In the genomic region with DNA sequence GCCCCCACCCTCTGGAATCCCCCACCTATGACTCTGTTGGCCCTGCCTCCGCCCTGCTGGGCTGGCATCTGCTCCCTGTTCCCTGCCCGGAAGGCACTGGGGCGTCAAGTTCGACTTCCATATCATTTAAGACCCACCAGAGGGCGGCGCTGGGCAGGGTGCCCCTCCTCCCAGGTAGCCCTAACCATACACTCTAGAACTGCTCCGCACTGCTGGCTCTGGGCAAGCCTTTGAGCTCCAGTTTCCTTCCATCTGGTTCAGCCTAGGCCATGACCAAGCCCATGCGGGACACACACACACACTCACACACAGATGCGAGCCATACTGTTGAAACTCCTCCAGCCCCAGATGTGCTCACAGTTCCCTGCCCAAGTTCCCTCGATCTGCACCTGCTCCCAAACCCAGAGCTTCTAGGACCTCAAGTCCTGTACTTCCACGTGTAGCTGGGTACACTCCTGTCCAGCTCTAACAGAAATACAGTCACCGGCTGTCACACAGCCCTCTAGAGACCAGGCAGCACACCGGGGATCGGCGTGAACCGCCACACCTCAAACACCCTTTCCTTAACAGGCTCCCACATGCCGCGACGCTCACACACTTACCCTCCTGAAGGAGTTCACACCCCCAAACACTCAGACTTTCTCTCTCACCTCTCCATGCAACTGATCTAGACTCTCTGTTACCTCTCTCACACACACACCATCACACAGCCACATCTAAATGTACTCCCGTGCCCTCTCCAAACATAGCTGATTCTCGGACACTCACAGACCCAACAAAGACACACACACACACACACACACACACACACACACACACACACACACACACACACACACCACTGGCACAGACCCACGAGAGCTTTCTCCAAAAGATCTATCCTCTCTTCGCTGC, we compare ENCODE assay signal across 8 mouse cellular contexts. TPM values are rescaled to one million over a fixed set of nuclear protein-coding genes. Genes with fewer than 3 reads are reported as not detected.
DNase-seq lines count a peak whose midpoint lies in the region; ATAC-seq lines count a peak whose summit lies in the region.
"Had no signal": no experiment of that assay in that cellular context is flagged by ENCODE, and none has a peak within 500 bp of the region (broad histone marks: within the 10 kb centered on the region; RNA-seq: fewer than 3 reads in every experiment).

No protein-coding gene starts in this region.

- H3K27me3 ChIP-seq in embryonic facial prominence, embryonic 13.5 days: peaks cover 94% of the 10 kb centered on the region
- H3K27me3 ChIP-seq in limb, embryonic 11.5 days (ENCODE audit: control insufficient read depth, insufficient read depth, low read length): peaks cover 78% of the 10 kb centered on the region
- H3K27me3 ChIP-seq in stomach, embryonic 15.5 days (replicated peaks): peaks cover 78% of the 10 kb centered on the region

- H3K4me2 ChIP-seq in embryonic facial prominence, embryonic 13.5 days: peak overlapping the region; percentile 64
- H3K4me2 ChIP-seq in limb, embryonic 11.5 days (ENCODE audit: low read depth, severe bottlenecking): peak overlapping the region; percentile 50; the same call in 1 of the 2 replicates
- peak overlapping the region; percentile 51 for H3K4me2 ChIP-seq in stomach, embryonic 15.5 days

- H3K4me3 ChIP-seq in embryonic facial prominence, embryonic 13.5 days: peak overlapping the region; percentile 37
- peak overlapping the region; percentile 15; the same call in 1 of the 2 replicates for H3K4me3 ChIP-seq in limb, embryonic 11.5 days (ENCODE audit: low read depth, low read length)
- no peak overlapping the region for H3K4me3 ChIP-seq in stomach, embryonic 15.5 days (replicated peaks)

- H3K36me3 ChIP-seq in embryonic facial prominence, embryonic 13.5 days: no peaks in the 10 kb centered on the region
- H3K36me3 ChIP-seq in limb, embryonic 11.5 days (ENCODE audit: control insufficient read depth, insufficient read depth, low read length): no peaks in the 10 kb centered on the region
- no peaks in the 10 kb centered on the region for H3K36me3 ChIP-seq in stomach, embryonic 15.5 days

- no peak overlapping the region for H3K9ac ChIP-seq in embryonic facial prominence, embryonic 13.5 days
- H3K9ac ChIP-seq in limb, embryonic 11.5 days (ENCODE audit: low read length): no peak overlapping the region
- H3K9ac ChIP-seq in stomach, embryonic 15.5 days: no peak overlapping the region

- no peak for ATAC-seq in embryonic facial prominence, embryonic 13.5 days (ENCODE audit: insufficient number of reproducible peaks, insufficient read depth, low FRiP score, low TSS enrichment, low read depth)
- ATAC-seq in limb, embryonic 11.5 days (ENCODE audit: insufficient number of reproducible peaks, low FRiP score, low TSS enrichment, low read depth): no peak
- ATAC-seq in stomach, embryonic 15.5 days (ENCODE audit: insufficient read depth, low FRiP score, low read depth): no peak

- H3K4me1 ChIP-seq in embryonic facial prominence, embryonic 13.5 days: peaks cover 28% of the 10 kb centered on the region
- H3K4me1 ChIP-seq in limb, embryonic 11.5 days (ENCODE audit: control insufficient read depth, insufficient read depth, low read length): peaks cover 6% of the 10 kb centered on the region; the same call in 1 of the 2 replicates
- peaks cover 6% of the 10 kb centered on the region for H3K4me1 ChIP-seq in stomach, embryonic 15.5 days

- no peaks in the 10 kb centered on the region for H3K9me3 ChIP-seq in embryonic facial prominence, embryonic 13.5 days
- no peaks in the 10 kb centered on the region for H3K9me3 ChIP-seq in limb, embryonic 11.5 days (ENCODE audit: control insufficient read depth, low read length)
- H3K9me3 ChIP-seq in stomach, embryonic 15.5 days: no peaks in the 10 kb centered on the region

- peak; percentile 42 for DNase-seq in thymus, postnatal 4 days
- DNase-seq in thymus, postnatal 25 days: no peak
- peak; percentile 42 for DNase-seq in limb, embryonic 11.5 days (ENCODE audit: low spot score)
- DNase-seq in thymus, postnatal 0 days (ENCODE audit: low spot score): no peak
- DNase-seq in lung, adult 18-20 months: no peak

- H3K27ac ChIP-seq in embryonic facial prominence, embryonic 13.5 days: no peak overlapping the region
- no peak overlapping the region for H3K27ac ChIP-seq in limb, embryonic 11.5 days (replicated peaks; ENCODE audit: low read depth, low read length)
- no peak overlapping the region for H3K27ac ChIP-seq in stomach, embryonic 15.5 days

- 5% methylated on average over 23 of the region's 23 CpGs for WGBS in embryonic facial prominence, embryonic 13.5 days
- 3% methylated on average over 22 of the region's 23 CpGs for WGBS in limb, embryonic 11.5 days
- WGBS in stomach, embryonic 15.5 days: 5% methylated on average over 22 of the region's 23 CpGs

RNA-seq across cellular contexts. Expression of gene Igsf21, which starts 1.1 kb away (rescaled TPM):
- polyA plus RNA-seq in embryonic facial prominence, embryonic 13.5 days (2015; fragmentation: Nextera tagmentation; extraction: Ambion mirVana): 0.89 and 1.00 TPM in 2 replicates
- polyA plus RNA-seq in limb, embryonic 11.5 days (2014; fragmentation: Nextera tagmentation; extraction: Ambion mirVana): 0.07 TPM in 1 of 2 replicates, not detected in the other
- 1.4 and 1.8 TPM in 2 replicates for polyA plus RNA-seq in stomach, embryonic 15.5 days (2015; fragmentation: Nextera tagmentation; extraction: Ambion mirVana)
- 0.39 and 0.50 TPM in 2 replicates for polyA plus RNA-seq in thymus, postnatal 0 days (2015; fragmentation: Nextera tagmentation; extraction: Ambion mirVana)
- polyA plus RNA-seq: liver, embryonic 16.5 days had no signal

Comparison
In these comparisons a context has a peak if more than half of its experiments do, and no peak if none do; other contexts are left out.
1. DNase-seq: peak in thymus, postnatal 4 days (single experiment) and limb, embryonic 11.5 days (single experiment); none in thymus, postnatal 25 days (single experiment), thymus, postnatal 0 days (single experiment) and lung, adult 18-20 months (0 of 2).
2. Peak in every context shown above with its lines, with median percentiles within 50 percentile points of each other: H3K4me2 ChIP-seq.